Mouse (Mus musculus): ENCODE results near the gene Eno1. TPM values are rescaled to one million over a fixed set of nuclear protein-coding genes. Genes with fewer than 3 reads are reported as not detected.

Gene Eno1
- polyA plus RNA-seq, 1 experiment: 120 TPM

DNA sequence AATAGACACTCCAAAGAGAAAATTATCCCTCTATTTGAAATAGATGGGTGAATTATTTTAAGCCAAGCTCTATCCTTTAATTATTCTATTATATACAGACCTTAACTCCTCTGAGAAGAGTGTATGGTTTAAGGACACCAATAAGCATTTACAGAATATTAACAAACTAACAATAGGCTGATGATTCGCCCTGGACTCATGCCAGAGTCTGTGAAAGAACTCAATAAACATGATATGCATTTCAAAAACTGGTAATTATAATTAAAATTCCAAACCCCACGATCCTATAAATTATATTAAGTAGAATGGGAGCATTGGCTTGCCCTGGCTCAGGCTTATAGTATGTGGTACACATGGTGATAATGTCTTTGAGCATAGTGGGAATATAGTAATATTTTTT, 43.5 kb downstream of the Eno1 start:
- no peak overlapping the region for H3K4me3 ChIP-seq (ENCODE audit: extremely low read depth, insufficient read depth, insufficient read length)
- 89% methylated on average over 2 of the region's 2 CpGs for WGBS
- TF ChIP-seq POLR2A (IDR thresholded peaks at IDR 0.05; ENCODE audit: low read depth, low read length) (no peak), CTCF (IDR thresholded peaks at IDR 0.05; ENCODE audit: extremely low read depth, insufficient read depth, insufficient read length, insufficient replicate concordance) (no peak)
- H3K4me1 ChIP-seq (ENCODE audit: control insufficient read depth, insufficient read depth, insufficient read length): peaks cover 2% of the 10 kb centered on the region; the same call in 1 of the 2 replicates
- no peak for DNase-seq (ENCODE audit: low read depth in 1 of 2, low spot score in 2 of 2)
- H3K27ac ChIP-seq (ENCODE audit: insufficient read depth, low read length): no peak overlapping the region
- H3K36me3 ChIP-seq (ENCODE audit: control insufficient read depth, insufficient read depth, low read length): no peaks in the 10 kb centered on the region
- no peaks in the 10 kb centered on the region for H3K27me3 ChIP-seq (ENCODE audit: control insufficient read depth, insufficient read depth, low read length)

GRCm38 (mm10) chr4:150280459-150280858, 43.9 kb downstream of the Eno1 start:
- no peak for DNase-seq (ENCODE audit: low read depth in 1 of 2, low spot score in 2 of 2)
- Histone ChIP-seq H3K27me3 (ENCODE audit: control insufficient read depth, insufficient read depth, low read length) (no peaks in the 10 kb centered on the region), H3K4me3 (ENCODE audit: extremely low read depth, insufficient read depth, insufficient read length) (no peak overlapping the region), H3K27ac (ENCODE audit: insufficient read depth, low read length) (no peak overlapping the region), H3K36me3 (ENCODE audit: control insufficient read depth, insufficient read depth, low read length) (no peaks in the 10 kb centered on the region), H3K4me1 (ENCODE audit: control insufficient read depth, insufficient read depth, insufficient read length) (peaks cover 2% of the 10 kb centered on the region; the same call in 1 of the 2 replicates)
- 79% methylated on average over 4 of the region's 4 CpGs for WGBS
- TF ChIP-seq POLR2A (IDR thresholded peaks at IDR 0.05; ENCODE audit: low read depth, low read length) (no peak), CTCF (IDR thresholded peaks at IDR 0.05; ENCODE audit: extremely low read depth, insufficient read depth, insufficient read length, insufficient replicate concordance) (no peak)

GRCm38 (mm10) chr4:150281018-150281761, 44.7 kb downstream of the Eno1 start, which contains the start of gene Rere:
Gene Rere (plus strand): TSS chr4:150281646.
- Histone ChIP-seq H3K4me3 (ENCODE audit: extremely low read depth, insufficient read depth, insufficient read length) (peak within 1 kb of the TSS; percentile 99), H3K4me1 (ENCODE audit: control insufficient read depth, insufficient read depth, insufficient read length) (peaks cover 2% of the 10 kb centered on the region; the same call in 1 of the 2 replicates), H3K27me3 (ENCODE audit: control insufficient read depth, insufficient read depth, low read length) (no peaks in the 10 kb centered on the region), H3K36me3 (ENCODE audit: control insufficient read depth, insufficient read depth, low read length) (no peaks in the 10 kb centered on the region), H3K27ac (ENCODE audit: insufficient read depth, low read length) (peak within 1 kb of the TSS; percentile 89)
- under 1% methylated on average over 60 of the region's 60 CpGs for WGBS
- TF ChIP-seq POLR2A (IDR thresholded peaks at IDR 0.05; ENCODE audit: low read depth, low read length) (peak; percentile 78), CTCF (IDR thresholded peaks at IDR 0.05; ENCODE audit: extremely low read depth, insufficient read depth, insufficient read length, insufficient replicate concordance) (no peak)
- DNase-seq (ENCODE audit: low read depth in 1 of 2, low spot score in 2 of 2): peak; percentile 90 to 95

DNA sequence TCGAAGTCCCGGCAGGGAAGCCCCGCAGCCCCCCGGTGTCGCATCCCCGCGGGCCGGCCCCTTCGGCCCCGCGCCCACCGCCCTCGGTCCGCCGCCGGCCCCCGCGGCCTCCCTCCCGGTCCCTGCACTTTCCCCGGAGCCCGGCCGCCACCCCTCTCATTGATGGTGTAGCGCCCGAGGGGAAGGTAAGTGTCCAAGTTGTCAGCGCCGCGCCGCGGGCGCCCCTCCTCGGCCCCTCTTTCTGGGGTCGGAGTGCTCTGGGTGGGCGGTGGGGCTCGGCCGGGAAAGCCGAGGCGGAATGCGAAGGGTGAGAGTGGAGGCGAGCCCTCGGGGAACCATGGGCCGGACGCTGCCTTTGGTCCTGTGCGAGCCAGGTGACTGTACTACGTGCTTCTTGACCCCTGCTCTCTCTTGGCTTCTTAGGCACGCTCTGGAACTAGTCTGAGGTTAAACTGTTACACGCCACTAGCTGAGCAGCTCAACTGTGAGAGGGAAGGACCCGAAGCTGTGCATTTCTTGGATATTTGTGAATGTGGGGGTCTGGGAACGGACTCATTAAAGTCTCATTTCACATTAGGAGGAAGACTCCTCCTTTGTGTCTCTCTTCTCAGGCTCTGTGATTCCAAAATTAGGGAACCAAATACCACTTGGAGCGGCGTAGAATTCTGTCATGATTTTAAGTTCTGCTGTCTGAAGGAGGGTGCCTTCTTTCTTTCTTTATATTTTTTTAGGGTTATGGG, 45.5 kb downstream of the Eno1 start:
- peak overlapping the region; percentile 72; the same call in 1 of the 2 replicates for H3K27ac ChIP-seq (ENCODE audit: insufficient read depth, low read length)

GRCm38 (mm10) chr4:150282631-150283334, 46.3 kb downstream of the Eno1 start:
- no peak for DNase-seq (ENCODE audit: low read depth in 1 of 2, low spot score in 2 of 2)
- TF ChIP-seq POLR2A (IDR thresholded peaks at IDR 0.05; ENCODE audit: low read depth, low read length) (no peak), CTCF (IDR thresholded peaks at IDR 0.05; ENCODE audit: extremely low read depth, insufficient read depth, insufficient read length, insufficient replicate concordance) (no peak)
- Histone ChIP-seq H3K27ac (ENCODE audit: insufficient read depth, low read length) (0 out of 2 replicates have a peak overlapping the region, but pooled peaks have one; percentile 72), H3K4me1 (ENCODE audit: control insufficient read depth, insufficient read depth, insufficient read length) (peaks cover 2% of the 10 kb centered on the region; the same call in 1 of the 2 replicates), H3K4me3 (ENCODE audit: extremely low read depth, insufficient read depth, insufficient read length) (no peak overlapping the region; the same call in 1 of the 2 replicates), H3K36me3 (ENCODE audit: control insufficient read depth, insufficient read depth, low read length) (no peaks in the 10 kb centered on the region), H3K27me3 (ENCODE audit: control insufficient read depth, insufficient read depth, low read length) (no peaks in the 10 kb centered on the region)
- 56% methylated on average over 5 of the region's 5 CpGs for WGBS

More for the DNA sequence above, 45.5 kb downstream of the Eno1 start:
- Histone ChIP-seq H3K36me3 (ENCODE audit: control insufficient read depth, insufficient read depth, low read length) (no peaks in the 10 kb centered on the region), H3K4me3 (ENCODE audit: extremely low read depth, insufficient read depth, insufficient read length) (peak overlapping the region; percentile 99), H3K27me3 (ENCODE audit: control insufficient read depth, insufficient read depth, low read length) (no peaks in the 10 kb centered on the region), H3K4me1 (ENCODE audit: control insufficient read depth, insufficient read depth, insufficient read length) (peaks cover 2% of the 10 kb centered on the region; the same call in 1 of the 2 replicates)
- TF ChIP-seq CTCF (IDR thresholded peaks at IDR 0.05; ENCODE audit: extremely low read depth, insufficient read depth, insufficient read length, insufficient replicate concordance) (no peak), POLR2A (IDR thresholded peaks at IDR 0.05; ENCODE audit: low read depth, low read length) (no peak)
- DNase-seq (ENCODE audit: low read depth in 1 of 2, low spot score in 2 of 2): peak in 1 of 2 experiments; percentile 24
- 3% methylated on average over 49 of the region's 50 CpGs for WGBS

- WGBS: 81% methylated on average over 2 of the region's 2 CpGs
- no peak for DNase-seq (ENCODE audit: low read depth in 1 of 2, low spot score in 2 of 2)
These were observed 46.8 kb downstream of the Eno1 start for GRCm38 (mm10) chr4:150283335-150283638.

More at GRCm38 (mm10) chr4:150283335-150283638, 46.8 kb downstream of the Eno1 start:
- H3K36me3 ChIP-seq (ENCODE audit: control insufficient read depth, insufficient read depth, low read length): no peaks in the 10 kb centered on the region
- peaks cover 2% of the 10 kb centered on the region; the same call in 1 of the 2 replicates for H3K4me1 ChIP-seq (ENCODE audit: control insufficient read depth, insufficient read depth, insufficient read length)
- no peak overlapping the region for H3K4me3 ChIP-seq (ENCODE audit: extremely low read depth, insufficient read depth, insufficient read length)
- no peaks in the 10 kb centered on the region for H3K27me3 ChIP-seq (ENCODE audit: control insufficient read depth, insufficient read depth, low read length)
- H3K27ac ChIP-seq (ENCODE audit: insufficient read depth, low read length): no peak overlapping the region
- TF ChIP-seq POLR2A (IDR thresholded peaks at IDR 0.05; ENCODE audit: low read depth, low read length) (no peak), CTCF (IDR thresholded peaks at IDR 0.05; ENCODE audit: extremely low read depth, insufficient read depth, insufficient read length, insufficient replicate concordance) (no peak)
